Mouse (Mus musculus) ES-E14 (cell line): ENCODE data around the gene Gm10309. TPM values are rescaled to one million over a fixed set of nuclear protein-coding genes. Genes with fewer than 3 reads are reported as not detected.

Source experiments
- DNase-seq: peaks from one replicate; pipeline ENCODE4 v3.0.0-alpha.2; 2013; ENCODE audit warnings: low read depth, low spot score
- H3K27ac ChIP-seq: 2 replicates; pipeline ENCODE4 v1.5.1; 2012; ENCODE audit warnings: low read depth, mild to moderate bottlenecking, low read length, moderate library complexity, mixed read lengths; ENCODE audit not compliant: poor library complexity, insufficient read depth, severe bottlenecking
- H3K36me3 ChIP-seq: 2 replicates; pipeline ENCODE4 v1.6.1; 2012; ENCODE audit warnings: mild to moderate bottlenecking, low read length, moderate library complexity, mixed read lengths; ENCODE audit not compliant: control insufficient read depth, poor library complexity, insufficient read depth, severe bottlenecking
- H3K4me1 ChIP-seq, 2 experiments: fragments of 150-350 bp in 1 of 2; sonication (generic) in 1 of 2; 2 replicates each; pipeline ENCODE4 v1.6.1; 2012; ENCODE audit warnings: low read length in 2 of 2, mild to moderate bottlenecking in 1 of 2, mixed read lengths in 1 of 2; ENCODE audit not compliant: control insufficient read depth in 2 of 2, insufficient read depth in 2 of 2, poor library complexity in 1 of 2
- H3K4me3 ChIP-seq, 2 experiments: fragments of 150-350 bp in 1 of 2; sonication (generic) in 1 of 2; 2 replicates each; pipeline ENCODE4 v1.5.1; 2012; ENCODE audit warnings: low read length in 2 of 2, low read depth in 1 of 2, mild to moderate bottlenecking in 1 of 2, mixed read lengths in 1 of 2; ENCODE audit not compliant: insufficient read depth in 1 of 2, poor library complexity in 1 of 2, severe bottlenecking in 1 of 2
- H3K9ac ChIP-seq: 2 replicates; pipeline ENCODE4 v1.6.1; 2012; ENCODE audit warnings: low read depth, mild to moderate bottlenecking, low read length, mixed read lengths; ENCODE audit not compliant: poor library complexity, insufficient read depth, severe bottlenecking
- H3K9me3 ChIP-seq: fragments of 150-350 bp; sonication (generic); 2 replicates; pipeline ENCODE4 v1.6.1; 2012; ENCODE audit warnings: low read depth, mild to moderate bottlenecking, low read length; ENCODE audit not compliant: control insufficient read depth, insufficient read depth
- CHD2 ChIP-seq: IDR thresholded peaks from 2 replicates; pipeline ENCODE4 v1.6.1; 2014; ENCODE audit warnings: mild to moderate bottlenecking, low read depth, low read length, inconsistent platforms
- HCFC1 ChIP-seq: IDR thresholded peaks from 2 replicates; pipeline ENCODE4 v1.6.1; 2012; ENCODE audit warnings: low read length, inconsistent platforms, borderline replicate concordance; ENCODE audit not compliant: insufficient read depth
- MAFK ChIP-seq: IDR thresholded peaks from 2 replicates; pipeline ENCODE4 v1.6.1; 2014; ENCODE audit warnings: mild to moderate bottlenecking, low read depth, low read length, inconsistent platforms; ENCODE audit not compliant: insufficient read depth
- ZC3H11A ChIP-seq: IDR thresholded peaks from 2 replicates; pipeline ENCODE4 v1.6.1; 2012; ENCODE audit warnings: low read depth, mild to moderate bottlenecking, inconsistent platforms, low read length, borderline replicate concordance
- ZNF384 ChIP-seq: IDR thresholded peaks from 2 replicates; pipeline ENCODE4 v1.6.1; 2012; ENCODE audit warnings: low read depth, low read length, inconsistent platforms
- in situ Hi-C, 2 experiments: fragments of 600-800 bp; cut with MboI; formaldehyde crosslinking; loops; one replicate each; pipeline ENCODE4 v1.15.1; 2025; ENCODE audit warnings: low sequenced_read_pairs in 2 of 2, inconsistent platforms in 1 of 2; ENCODE audit not compliant: unreplicated experiment in 2 of 2
- total RNA-seq: library from RNA; depleted of rRNA; stranded (reverse); fragments of 300-350 nt; gene quantifications from 2 replicates; pipeline ENCODE4 v1.2.3, GENCODE M21; 2012; rRNA removed

The Gm10309 gene
- total RNA-seq, 1 experiment = not detected

- no peak overlapping the region for H3K27ac ChIP-seq
- no peak overlapping the region for H3K9ac ChIP-seq
- H3K4me1 ChIP-seq = no peaks in the 10 kb centered on the region
- in situ Hi-C loops = loop anchor here (10.0 to 25.0 kb wide), 2 partner anchors 290 to 292 kb away; partner anchors contain the start of gene Prkce (in 2 of the 2)
- no peaks in the 10 kb centered on the region for H3K36me3 ChIP-seq
- H3K9me3 ChIP-seq = no peaks in the 10 kb centered on the region
- no peak overlapping the region for H3K4me3 ChIP-seq
- DNase-seq = no peak
- TF ChIP-seq CHD2 (no peak), HCFC1 (no peak), MAFK (no peak), ZNF384 (no peak), ZC3H11A (no peak)
Observed at GRCm38 (mm10) chr17:86454351-86454706, 50.7 kb downstream of the Gm10309 start.

GRCm38 (mm10) chr17:86453673-86454350 lies 51.2 kb downstream of the Gm10309 start:
- Histone ChIP-seq H3K9me3 (no peaks in the 10 kb centered on the region), H3K27ac (no peak overlapping the region), H3K4me3 (no peak overlapping the region), H3K9ac (no peak overlapping the region), H3K4me1 (no peaks in the 10 kb centered on the region), H3K36me3 (no peaks in the 10 kb centered on the region)
- no peak for TF ChIP-seq ZNF384
- no peak for TF ChIP-seq HCFC1
- TF ChIP-seq ZC3H11A = no peak
- TF ChIP-seq MAFK = no peak
- no peak for TF ChIP-seq CHD2
- in situ Hi-C loops = loop anchor here (10.0 to 25.0 kb wide), 2 partner anchors 289 to 292 kb away; partner anchors contain the start of gene Prkce (in 2 of the 2)
- no peak for DNase-seq

GRCm38 (mm10) chr17:86452934-86453333 lies 52.1 kb downstream of the Gm10309 start:
- H3K9ac ChIP-seq = no peak overlapping the region
- H3K27ac ChIP-seq = no peak overlapping the region
- in situ Hi-C loops = loop anchor here (10.0 to 25.0 kb wide), 2 partner anchors 288 to 291 kb away; partner anchors contain the start of gene Prkce (in 2 of the 2)
- no peak overlapping the region for H3K4me3 ChIP-seq
- DNase-seq = no peak
- TF ChIP-seq ZNF384 (no peak), MAFK (no peak), CHD2 (no peak), HCFC1 (no peak), ZC3H11A (no peak)
- H3K4me1 ChIP-seq = no peaks in the 10 kb centered on the region
- peaks cover 4% of the 10 kb centered on the region; the same call in 1 of the 2 replicates for H3K9me3 ChIP-seq
- no peaks in the 10 kb centered on the region for H3K36me3 ChIP-seq

Other genes starting within 250 kb of the Gm10309 start
- 9.5 and 9.6 TPM in 2 replicates for gene Epas1, start 248.5 kb upstream of the Gm10309 start, total RNA-seq